Comparison of ENCODE assay signal across 9 mouse cellular contexts in genomic region chr14:41004201-41005141, GRCm38 (mm10). TPM values are rescaled to one million over a fixed set of nuclear protein-coding genes. Genes with fewer than 3 reads are reported as not detected.
A peak's percentile ranks its signal among the peaks of the same experiment; 100 is the strongest.
DNase-seq lines count a peak whose midpoint lies in the region; ATAC-seq and TF ChIP-seq lines count a peak whose summit lies in the region.
"Had no signal": no experiment of that assay in that cellular context is flagged by ENCODE, and none has a peak within 500 bp of the region (broad histone marks: within the 10 kb centered on the region; RNA-seq: fewer than 3 reads in every experiment).

No protein-coding gene starts in this region.

- peaks cover 41% of the 10 kb centered on the region for H3K4me1 ChIP-seq in embryonic facial prominence, embryonic 15.5 days
- H3K4me1 ChIP-seq in limb, embryonic 13.5 days = peaks cover 22% of the 10 kb centered on the region
- H3K4me1 ChIP-seq in neural tube, embryonic 13.5 days (replicated peaks) = peaks cover 16% of the 10 kb centered on the region
- no peaks in the 10 kb centered on the region; the same call in 1 of the 2 replicates for H3K4me1 ChIP-seq in cerebellum, adult 2 months (ENCODE audit: control insufficient read depth, insufficient read depth, low read length)

- H3K4me2 ChIP-seq in embryonic facial prominence, embryonic 15.5 days (replicated peaks) = peak overlapping the region; percentile 39
- peak overlapping the region; percentile 35 for H3K4me2 ChIP-seq in limb, embryonic 13.5 days (replicated peaks)
- peak overlapping the region; percentile 46 for H3K4me2 ChIP-seq in neural tube, embryonic 13.5 days

- TF ChIP-seq CTCF in cerebellum, adult 2 months (IDR thresholded peaks at IDR 0.05; ENCODE audit: borderline replicate concordance, insufficient read depth, low read depth, low read length) = no peak

- WGBS in embryonic facial prominence, embryonic 15.5 days = 26% methylated on average over 22 of the region's 22 CpGs
- 29% methylated on average over 22 of the region's 22 CpGs for WGBS in limb, embryonic 13.5 days
- WGBS in neural tube, embryonic 13.5 days = 9% methylated on average over 22 of the region's 22 CpGs
- WGBS in cerebellum, adult 2 months = 52% methylated on average over 22 of the region's 22 CpGs

- no peaks in the 10 kb centered on the region for H3K27me3 ChIP-seq in embryonic facial prominence, embryonic 15.5 days
- H3K27me3 ChIP-seq in limb, embryonic 13.5 days = peaks cover 4% of the 10 kb centered on the region; the same call in 1 of the 2 replicates
- H3K27me3 ChIP-seq in neural tube, embryonic 13.5 days = no peaks in the 10 kb centered on the region
- no peaks in the 10 kb centered on the region for H3K27me3 ChIP-seq in cerebellum, adult 2 months (ENCODE audit: control insufficient read depth, insufficient read depth, low read length)

- TF ChIP-seq POLR2A in cerebellum, adult 2 months (IDR thresholded peaks at IDR 0.05; ENCODE audit: borderline replicate concordance, insufficient read depth, low read length) = no peak

- DNase-seq in cerebellum, postnatal 10 days = peak; percentile 47 to 61
- no peak for DNase-seq in cerebellum, adult 11-12 months
- DNase-seq in heart, postnatal 4 days = peak; percentile 63
- DNase-seq in c-Kit-positive CD71-positive TER-119-positive erythroid progenitor cells, embryonic 14.5 days (ENCODE audit: low spot score) = no peak
- no peak for DNase-seq in cerebellum, adult 2 months

- H3K36me3 ChIP-seq in embryonic facial prominence, embryonic 15.5 days = peaks cover 11% of the 10 kb centered on the region; the same call in 1 of the 2 replicates
- no peaks in the 10 kb centered on the region for H3K36me3 ChIP-seq in limb, embryonic 13.5 days
- peaks cover 23% of the 10 kb centered on the region for H3K36me3 ChIP-seq in neural tube, embryonic 13.5 days

- no peak overlapping the region for H3K27ac ChIP-seq in embryonic facial prominence, embryonic 15.5 days (replicated peaks)
- no peak overlapping the region for H3K27ac ChIP-seq in limb, embryonic 13.5 days
- H3K27ac ChIP-seq in neural tube, embryonic 13.5 days (replicated peaks) = 0 out of 2 replicates have a peak overlapping the region, but pooled peaks have one; percentile 18
- H3K27ac ChIP-seq in cerebellum, adult 2 months (ENCODE audit: insufficient read depth, low read length) = no peak overlapping the region
- H3K27ac ChIP-seq: macrophage had no signal

- peak overlapping the region; percentile 4; the same call in 1 of the 2 replicates for H3K4me3 ChIP-seq in embryonic facial prominence, embryonic 15.5 days (replicated peaks)
- no peak overlapping the region for H3K4me3 ChIP-seq in limb, embryonic 13.5 days
- peak overlapping the region; percentile 8; the same call in 1 of the 2 replicates for H3K4me3 ChIP-seq in neural tube, embryonic 13.5 days
- no peak overlapping the region for H3K4me3 ChIP-seq in cerebellum, adult 2 months (replicated peaks; ENCODE audit: insufficient read depth, low read depth, low read length)

- ATAC-seq in embryonic facial prominence, embryonic 15.5 days (ENCODE audit: insufficient number of reproducible peaks, low FRiP score, low TSS enrichment, low read depth) = no peak
- no peak for ATAC-seq in limb, embryonic 13.5 days (ENCODE audit: low FRiP score, low read depth)
- ATAC-seq in neural tube, embryonic 13.5 days (ENCODE audit: low read depth) = peak; percentile 51; the same call in 1 of the 2 replicates

- H3K9me3 ChIP-seq in embryonic facial prominence, embryonic 15.5 days (replicated peaks) = no peaks in the 10 kb centered on the region
- no peaks in the 10 kb centered on the region for H3K9me3 ChIP-seq in limb, embryonic 13.5 days
- H3K9me3 ChIP-seq in neural tube, embryonic 13.5 days = no peaks in the 10 kb centered on the region

- H3K9ac ChIP-seq in embryonic facial prominence, embryonic 15.5 days = no peak overlapping the region
- H3K9ac ChIP-seq in limb, embryonic 13.5 days = no peak overlapping the region
- peak overlapping the region; percentile 57; the same call in 1 of the 2 replicates for H3K9ac ChIP-seq in neural tube, embryonic 13.5 days

RNA-seq across cellular contexts. Expression of gene Fam213a, which starts 9.1 kb away (rescaled TPM):
- polyA plus RNA-seq in embryonic facial prominence, embryonic 15.5 days (2015; fragmentation: Nextera tagmentation; extraction: Ambion mirVana) = 89.0 and 91.4 TPM in 2 replicates
- total RNA-seq in heart, postnatal 4 days (2021) = 10 to 100 TPM; 15.3 to 17.3 TPM
- 39.3 and 41.6 TPM in 2 replicates for polyA plus RNA-seq in limb, embryonic 13.5 days (2015; fragmentation: Nextera tagmentation; extraction: Ambion mirVana)
- 69.1 and 73.4 TPM in 2 replicates for polyA plus RNA-seq in neural tube, embryonic 13.5 days (2015; fragmentation: Nextera tagmentation; extraction: Ambion mirVana)
- 146 and 150 TPM in 2 replicates for polyA plus RNA-seq in cerebellum, adult 2 months (2012; rRNA removed)

RNA-seq across cellular contexts. Expression of gene Tspan14, which starts 37.9 kb away (rescaled TPM):
- polyA plus RNA-seq in embryonic facial prominence, embryonic 15.5 days (2015; fragmentation: Nextera tagmentation; extraction: Ambion mirVana) = 84.7 and 86.6 TPM in 2 replicates
- 10 to 100 TPM; 25.9 to 28.6 TPM for total RNA-seq in heart, postnatal 4 days (2021)
- 68.4 and 68.7 TPM in 2 replicates for polyA plus RNA-seq in limb, embryonic 13.5 days (2015; fragmentation: Nextera tagmentation; extraction: Ambion mirVana)
- polyA plus RNA-seq in neural tube, embryonic 13.5 days (2015; fragmentation: Nextera tagmentation; extraction: Ambion mirVana) = 78.5 and 87.4 TPM in 2 replicates
- polyA plus RNA-seq in cerebellum, adult 2 months (2012; rRNA removed) = 39.1 and 39.6 TPM in 2 replicates

Comparison
In these comparisons a context has a peak if more than half of its experiments do, and no peak if none do; other contexts are left out.
1. DNase-seq: peak in cerebellum, postnatal 10 days (2 of 2) and heart, postnatal 4 days (single experiment); none in cerebellum, adult 11-12 months (single experiment), c-Kit-positive CD71-positive TER-119-positive erythroid progenitor cells, embryonic 14.5 days (single experiment) and cerebellum, adult 2 months (0 of 2).
2. H3K4me3 ChIP-seq: peak in embryonic facial prominence, embryonic 15.5 days (single experiment) and neural tube, embryonic 13.5 days (single experiment); none in limb, embryonic 13.5 days (single experiment) and cerebellum, adult 2 months (single experiment).
3. Peak in every context shown above with its lines, with median percentiles within 50 percentile points of each other: H3K4me2 ChIP-seq.